Mouse (Mus musculus) embryonic facial prominence, embryonic 12.5 days (tissue): Measurements from ENCODE around the gene Cd9. TPM values are rescaled to one million over a fixed set of nuclear protein-coding genes. Genes with fewer than 3 reads are reported as not detected.

ENCODE experiments used
- ATAC-seq: fragments of 200-750 bp; cut with Nextera tagmentation; 2 replicates; pipeline ENCODE4 v1.8.0; 2017; ENCODE audit not compliant: insufficient number of reproducible peaks, insufficient read depth, low FRiP score, low TSS enrichment
- H3K27ac ChIP-seq: fragments of 300-500 bp; sonication (generic); 2 replicates; pipeline ENCODE4 v1.5.1; 2016; ENCODE audit warnings: mild to moderate bottlenecking
- H3K27me3 ChIP-seq: fragments of 300-500 bp; sonication (generic); 2 replicates; pipeline ENCODE4 v1.6.1; 2016; ENCODE audit warnings: mild to moderate bottlenecking, moderate library complexity
- H3K36me3 ChIP-seq: fragments of 300-500 bp; sonication (generic); 2 replicates; pipeline ENCODE4 v1.6.1; 2016; ENCODE audit warnings: mild to moderate bottlenecking
- H3K4me1 ChIP-seq: fragments of 300-500 bp; sonication (generic); 2 replicates; pipeline ENCODE4 v1.6.1; 2016
- H3K4me2 ChIP-seq: fragments of 300-500 bp; sonication (generic); replicated peaks from 2 replicates; pipeline ENCODE4 v1.6.1; 2016; ENCODE audit warnings: mild to moderate bottlenecking, moderate library complexity
- H3K4me3 ChIP-seq: fragments of 300-500 bp; sonication (generic); 2 replicates; pipeline ENCODE4 v1.5.1; 2016; ENCODE audit warnings: mild to moderate bottlenecking
- H3K9ac ChIP-seq: fragments of 300-500 bp; sonication (generic); 2 replicates; pipeline ENCODE4 v1.6.1; 2016; ENCODE audit warnings: mild to moderate bottlenecking, moderate library complexity
- H3K9me3 ChIP-seq: fragments of 300-500 bp; sonication (generic); 2 replicates; pipeline ENCODE4 v1.6.1; 2016; ENCODE audit warnings: mild to moderate bottlenecking, moderate library complexity
- WGBS: fragments of 180-500 bp; shearing (Covaris S2); methylation state at CpG from one replicate; pipeline ENCODE4 v1.1.7; 2016; 5-methylcytosine and 5-hydroxymethylcytosine counted together
- polyA plus RNA-seq: library from polyadenylated mRNA; unstranded; fragments of >200 nt; fragmentation: Nextera tagmentation; extraction: Ambion mirVana; gene quantifications from 2 replicates; pipeline ENCODE4 v1.2.1, GENCODE M21; 2016

The Cd9 gene
- polyA plus RNA-seq, 1 experiment from 2014 or later: 72.0 TPM

- peaks cover 14% of the 10 kb centered on the region; the same call in 1 of the 2 replicates for H3K4me1 ChIP-seq
- H3K27me3 ChIP-seq: no peaks in the 10 kb centered on the region
- no peaks in the 10 kb centered on the region for H3K9me3 ChIP-seq
- H3K36me3 ChIP-seq: no peaks in the 10 kb centered on the region
- no peak overlapping the region for H3K9ac ChIP-seq
- ATAC-seq: no peak
- H3K4me3 ChIP-seq: no peak overlapping the region
- no peak overlapping the region for H3K4me2 ChIP-seq
- 46% methylated on average over 5 of the region's 5 CpGs for WGBS
- H3K27ac ChIP-seq: no peak overlapping the region
Measured at GRCm38 (mm10) chr6:125454299-125454698, 40.3 kb downstream of the Cd9 start.

DNA sequence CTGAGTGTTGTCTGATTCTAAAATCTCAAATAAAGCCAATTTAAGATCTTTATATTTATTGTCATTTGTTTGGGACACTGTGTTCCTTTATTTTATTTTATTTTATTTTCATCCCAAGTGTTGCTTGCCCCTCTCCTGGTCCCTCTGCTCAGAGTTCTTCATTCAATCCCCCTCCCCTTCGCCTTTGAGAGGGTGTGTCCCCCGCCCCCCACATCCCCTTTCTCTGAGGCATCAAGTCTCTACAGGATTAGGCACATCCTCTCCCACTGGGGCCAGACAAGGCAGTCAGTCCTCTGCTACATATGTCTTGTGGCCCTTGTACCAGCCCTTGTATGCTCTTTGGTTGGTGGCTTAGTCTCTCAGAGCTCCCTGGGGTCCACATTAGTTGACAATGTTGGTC, 46.9 kb downstream of the Cd9 start:
- Histone ChIP-seq H3K4me1 (peaks cover 13% of the 10 kb centered on the region), H3K27me3 (no peaks in the 10 kb centered on the region), H3K36me3 (no peaks in the 10 kb centered on the region), H3K4me2 (no peak overlapping the region), H3K27ac (no peak overlapping the region), H3K9me3 (no peaks in the 10 kb centered on the region), H3K4me3 (no peak overlapping the region), H3K9ac (no peak overlapping the region)
- no peak for ATAC-seq
- 40% methylated on average over 2 of the region's 2 CpGs for WGBS

DNA sequence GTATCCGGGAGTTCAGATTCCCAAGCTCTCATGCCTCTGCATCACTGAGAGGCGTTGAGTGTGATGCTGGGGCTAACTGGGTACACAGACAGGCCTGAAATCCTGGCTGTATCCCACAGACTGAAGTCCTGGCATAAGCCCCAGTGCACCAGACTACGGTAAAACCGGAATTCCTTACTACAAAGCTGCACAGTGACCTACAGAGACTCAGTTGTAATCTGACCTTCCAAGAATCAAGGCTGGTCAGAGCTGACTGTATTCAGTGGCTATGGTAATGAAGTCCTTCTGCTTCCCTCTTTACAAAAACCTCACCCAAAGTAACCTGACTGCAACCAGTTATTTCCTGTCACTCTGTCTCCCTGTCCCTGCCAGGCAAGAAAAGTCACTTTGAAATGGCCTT, 47.4 kb downstream of the Cd9 start:
- no peak overlapping the region for H3K9ac ChIP-seq
- no peaks in the 10 kb centered on the region for H3K9me3 ChIP-seq
- no peaks in the 10 kb centered on the region for H3K27me3 ChIP-seq
- ATAC-seq: no peak
- no peak overlapping the region for H3K4me3 ChIP-seq
- H3K4me1 ChIP-seq: peaks cover 13% of the 10 kb centered on the region
- H3K4me2 ChIP-seq: no peak overlapping the region
- 15% methylated on average over 4 of the region's 4 CpGs for WGBS
- H3K27ac ChIP-seq: peak overlapping the region; percentile 56; the same call in 1 of the 2 replicates
- H3K36me3 ChIP-seq: no peaks in the 10 kb centered on the region

DNA sequence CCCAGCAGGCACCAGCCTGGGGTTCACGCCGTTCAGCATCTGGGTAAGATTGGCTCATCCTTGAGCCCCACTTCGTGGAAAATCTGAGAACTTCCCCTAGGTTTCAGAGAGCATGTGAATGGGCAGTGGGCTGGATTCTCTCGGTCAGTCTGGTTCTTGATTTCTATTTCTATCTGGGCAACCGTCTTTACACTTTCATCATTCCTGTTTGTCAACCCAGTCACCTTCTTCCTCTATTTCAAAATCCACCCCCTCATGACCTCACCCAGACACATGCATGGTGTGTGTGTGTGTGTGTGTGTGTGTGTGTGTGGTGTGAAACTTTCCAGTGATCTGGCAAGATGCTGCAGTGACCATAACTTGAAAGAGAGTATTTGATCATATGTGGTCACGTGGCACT, 49.2 kb downstream of the Cd9 start:
- Histone ChIP-seq H3K36me3 (no peaks in the 10 kb centered on the region), H3K9me3 (no peaks in the 10 kb centered on the region), H3K27me3 (no peaks in the 10 kb centered on the region), H3K4me1 (peaks cover 13% of the 10 kb centered on the region), H3K9ac (no peak overlapping the region), H3K4me3 (no peak overlapping the region), H3K4me2 (no peak overlapping the region), H3K27ac (no peak overlapping the region)
- WGBS: 80% methylated on average over 6 of the region's 6 CpGs
- ATAC-seq: no peak

- Histone ChIP-seq H3K9ac (no peak overlapping the region), H3K4me3 (no peak overlapping the region), H3K27ac (no peak overlapping the region), H3K9me3 (no peaks in the 10 kb centered on the region), H3K27me3 (no peaks in the 10 kb centered on the region), H3K4me1 (peaks cover 7% of the 10 kb centered on the region), H3K36me3 (no peaks in the 10 kb centered on the region), H3K4me2 (no peak overlapping the region)
- ATAC-seq: no peak
- WGBS: 59% methylated on average over 10 of the region's 10 CpGs
Measured at GRCm38 (mm10) chr6:125442591-125442990, 52.0 kb downstream of the Cd9 start.

GRCm38 (mm10) chr6:125436753-125437152, 57.8 kb downstream of the Cd9 start:
- Histone ChIP-seq H3K9me3 (no peaks in the 10 kb centered on the region), H3K9ac (no peak overlapping the region), H3K36me3 (no peaks in the 10 kb centered on the region), H3K27ac (no peak overlapping the region), H3K27me3 (no peaks in the 10 kb centered on the region), H3K4me1 (no peaks in the 10 kb centered on the region), H3K4me3 (no peak overlapping the region), H3K4me2 (no peak overlapping the region)
- no peak for ATAC-seq
- 85% methylated on average over 3 of the region's 3 CpGs for WGBS

- Histone ChIP-seq H3K4me2 (no peak overlapping the region), H3K27ac (no peak overlapping the region), H3K4me1 (peaks cover 7% of the 10 kb centered on the region), H3K27me3 (no peaks in the 10 kb centered on the region), H3K36me3 (no peaks in the 10 kb centered on the region), H3K9ac (no peak overlapping the region), H3K4me3 (no peak overlapping the region), H3K9me3 (no peaks in the 10 kb centered on the region)
- no peak for ATAC-seq
- 65% methylated on average over 5 of the region's 5 CpGs for WGBS
Measured at GRCm38 (mm10) chr6:125434735-125435518, 59.7 kb downstream of the Cd9 start.

DNA sequence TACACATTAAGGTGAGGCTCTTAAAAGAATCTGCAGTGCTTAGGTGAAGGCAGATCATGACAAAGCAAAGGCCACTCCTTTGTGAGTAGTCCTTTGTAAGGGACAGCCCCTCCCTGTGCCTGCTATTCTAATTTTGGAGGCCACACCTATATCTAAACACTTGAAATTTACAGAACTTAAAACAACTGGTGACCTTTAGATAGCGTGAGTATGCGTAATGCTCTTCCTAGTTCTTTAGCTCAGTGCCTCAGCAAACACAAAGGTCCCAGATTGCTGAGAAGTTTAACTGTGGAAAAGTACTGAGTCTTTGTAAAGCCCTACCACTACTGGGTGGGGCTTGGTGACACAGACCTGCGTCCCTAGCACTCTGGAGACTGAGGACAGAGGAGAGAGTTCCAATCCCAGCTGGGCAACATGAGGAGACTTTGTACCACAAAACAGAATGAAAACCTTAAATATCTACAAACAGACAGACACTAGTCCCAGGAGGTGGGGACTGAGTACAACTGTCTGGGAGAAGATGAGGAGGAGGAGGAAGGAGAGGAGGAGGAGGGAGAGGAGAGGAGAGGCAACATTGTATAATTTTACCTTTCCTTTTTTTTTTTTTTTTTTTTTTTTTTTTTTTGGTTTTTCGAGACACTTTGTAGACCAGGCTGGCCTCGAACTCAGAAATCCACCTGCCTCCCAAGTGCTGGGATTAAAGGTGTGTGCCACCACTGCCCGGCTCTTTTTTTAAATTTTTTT, 60.7 kb downstream of the Cd9 start:
- Histone ChIP-seq H3K4me3 (no peak overlapping the region), H3K9me3 (no peaks in the 10 kb centered on the region), H3K36me3 (no peaks in the 10 kb centered on the region), H3K4me2 (no peak overlapping the region), H3K4me1 (peaks cover 7% of the 10 kb centered on the region), H3K9ac (no peak overlapping the region), H3K27me3 (no peaks in the 10 kb centered on the region), H3K27ac (no peak overlapping the region)
- WGBS: 73% methylated on average over 6 of the region's 6 CpGs
- no peak for ATAC-seq

GRCm38 (mm10) chr6:125433257-125433656, 61.3 kb downstream of the Cd9 start:
- Histone ChIP-seq H3K4me1 (peaks cover 7% of the 10 kb centered on the region), H3K9ac (no peak overlapping the region), H3K4me3 (no peak overlapping the region), H3K4me2 (no peak overlapping the region), H3K27ac (no peak overlapping the region), H3K9me3 (no peaks in the 10 kb centered on the region), H3K36me3 (no peaks in the 10 kb centered on the region), H3K27me3 (no peaks in the 10 kb centered on the region)
- WGBS: 31% methylated on average over 3 of the region's 3 CpGs
- no peak for ATAC-seq

DNA sequence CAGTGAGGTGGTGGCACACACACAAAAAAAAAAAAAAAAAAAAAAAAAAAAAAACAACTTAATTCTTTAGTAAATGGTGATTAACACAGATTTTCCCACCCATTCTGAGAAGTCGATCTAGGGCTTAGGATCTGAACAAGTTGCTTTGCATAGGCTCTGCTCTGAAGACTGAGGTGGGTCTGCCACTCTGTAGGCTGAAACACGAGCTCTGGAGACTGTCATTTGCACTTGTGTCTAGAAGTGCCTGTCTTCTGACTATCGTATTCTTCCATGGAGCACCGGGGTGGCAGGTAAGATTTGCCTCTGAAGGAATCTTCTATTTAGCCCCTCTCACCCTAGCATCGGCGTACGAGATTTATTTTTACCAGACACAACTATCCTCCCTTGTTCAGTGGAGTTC, 62.1 kb downstream of the Cd9 start:
- Histone ChIP-seq H3K27me3 (no peaks in the 10 kb centered on the region), H3K4me3 (no peak overlapping the region), H3K36me3 (no peaks in the 10 kb centered on the region), H3K27ac (no peak overlapping the region), H3K4me2 (no peak overlapping the region), H3K9me3 (no peaks in the 10 kb centered on the region), H3K9ac (no peak overlapping the region), H3K4me1 (peaks cover 7% of the 10 kb centered on the region)
- 77% methylated on average over 7 of the region's 7 CpGs for WGBS
- ATAC-seq: no peak

GRCm38 (mm10) chr6:125430982-125431381, 63.6 kb downstream of the Cd9 start:
- Histone ChIP-seq H3K4me1 (peaks cover 11% of the 10 kb centered on the region), H3K4me3 (no peak overlapping the region), H3K4me2 (0 out of 2 replicates have a peak overlapping the region, but pooled peaks have one; percentile 7), H3K9ac (no peak overlapping the region), H3K27ac (no peak overlapping the region), H3K9me3 (no peaks in the 10 kb centered on the region), H3K27me3 (no peaks in the 10 kb centered on the region), H3K36me3 (no peaks in the 10 kb centered on the region)
- ATAC-seq: no peak
- 59% methylated on average over 3 of the region's 3 CpGs for WGBS

GRCm38 (mm10) chr6:125430358-125430958, 64.1 kb downstream of the Cd9 start:
- 6% methylated on average over 14 of the region's 14 CpGs for WGBS
- Histone ChIP-seq H3K27ac (no peak overlapping the region), H3K4me2 (0 out of 2 replicates have a peak overlapping the region, but pooled peaks have one; percentile 7), H3K4me3 (no peak overlapping the region), H3K4me1 (peaks cover 11% of the 10 kb centered on the region), H3K36me3 (no peaks in the 10 kb centered on the region), H3K27me3 (no peaks in the 10 kb centered on the region), H3K9ac (0 out of 2 replicates have a peak overlapping the region, but pooled peaks have one; percentile 12), H3K9me3 (no peaks in the 10 kb centered on the region)
- ATAC-seq: no peak
